Mouse (Mus musculus): Measurements from ENCODE around the gene Gm2115.

Gene Gm2115

DNA sequence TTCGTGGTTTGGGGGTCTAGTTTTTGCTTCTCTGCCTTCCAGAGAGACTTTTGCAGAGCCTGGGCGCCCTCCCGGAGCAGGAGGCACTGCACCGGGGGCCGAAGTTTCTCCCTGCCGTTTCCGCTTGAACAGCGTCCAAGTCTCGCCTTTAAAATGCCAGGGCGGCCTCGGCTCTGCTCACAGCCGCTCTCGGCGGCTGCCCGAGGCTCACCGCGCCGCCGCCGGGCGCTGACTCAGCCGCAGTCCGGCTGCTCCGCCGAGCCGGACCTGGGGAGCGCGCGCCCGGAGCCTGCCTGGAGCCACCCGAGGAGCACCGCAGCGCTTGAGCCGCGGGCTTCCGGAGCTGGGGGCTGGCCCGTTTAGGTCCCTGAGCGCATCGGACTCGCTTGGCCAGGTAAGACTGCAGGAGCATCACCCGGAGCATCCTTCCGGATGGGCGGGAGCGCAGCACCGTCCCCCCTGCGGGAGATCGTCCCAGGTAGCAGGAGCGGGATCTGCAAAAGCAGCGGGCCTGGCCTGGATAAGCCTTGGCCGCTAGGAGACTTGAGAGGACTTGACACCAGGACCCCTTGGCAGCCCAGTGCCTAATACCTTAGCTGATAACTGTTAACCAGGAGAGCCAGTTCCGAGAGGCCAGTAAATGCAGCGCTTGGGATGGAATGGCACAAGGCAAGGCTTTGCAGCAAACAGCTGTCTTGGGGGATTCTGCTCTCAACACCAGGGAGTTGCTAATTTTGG, at the start of gene Gm2115:
Gene Gm2115, plus strand, starts transcription at position 159 of the 738 bp plus-strand sequence.
- peak; percentile 39 for DNase-seq (ENCODE audit: low spot score)

DNA sequence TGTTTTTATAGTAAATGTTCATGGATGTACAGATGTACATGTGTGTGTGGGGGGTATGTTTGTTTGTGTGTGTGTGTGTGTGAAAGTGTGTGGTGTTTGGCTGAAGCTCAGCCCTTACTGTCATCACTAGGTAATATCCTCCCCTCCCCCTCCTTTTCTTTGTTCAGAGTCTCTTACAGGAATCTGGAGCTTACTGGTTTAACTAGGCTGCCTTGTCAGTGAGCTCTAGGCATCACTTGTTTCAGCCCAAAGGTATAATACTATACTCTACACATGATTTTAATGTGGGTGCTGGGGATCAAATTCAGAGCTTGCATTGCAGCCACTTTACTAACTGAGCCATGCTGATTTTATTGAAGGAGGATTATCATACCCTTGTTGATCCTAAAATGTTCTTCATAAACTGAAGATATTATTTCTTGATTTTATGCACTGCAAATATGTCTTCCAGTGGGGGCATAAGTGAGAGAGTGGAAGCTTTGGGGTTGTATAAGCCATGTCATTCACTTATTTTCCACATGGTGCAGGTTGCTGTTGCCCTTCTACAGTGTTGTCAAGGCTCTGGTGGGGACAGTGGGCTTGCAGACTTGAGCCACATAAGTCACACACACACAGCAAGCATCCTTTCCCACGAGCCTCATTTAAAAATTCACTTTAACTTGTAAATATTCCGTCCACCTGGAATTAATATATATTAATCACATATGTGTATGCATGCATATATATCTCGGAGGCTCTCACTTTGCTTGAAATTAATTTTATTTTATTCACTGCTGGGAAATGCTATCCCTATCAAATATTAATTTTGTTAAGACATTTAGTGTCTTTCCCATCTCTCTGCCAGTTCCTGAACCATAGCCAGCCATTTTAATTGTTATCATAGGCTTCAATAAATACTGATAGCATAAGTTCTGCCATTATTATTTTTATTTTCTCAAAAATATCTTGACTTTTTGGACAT, 45.0 kb upstream of the Gm2115 start:
- no peak for DNase-seq (ENCODE audit: low spot score)

DNA sequence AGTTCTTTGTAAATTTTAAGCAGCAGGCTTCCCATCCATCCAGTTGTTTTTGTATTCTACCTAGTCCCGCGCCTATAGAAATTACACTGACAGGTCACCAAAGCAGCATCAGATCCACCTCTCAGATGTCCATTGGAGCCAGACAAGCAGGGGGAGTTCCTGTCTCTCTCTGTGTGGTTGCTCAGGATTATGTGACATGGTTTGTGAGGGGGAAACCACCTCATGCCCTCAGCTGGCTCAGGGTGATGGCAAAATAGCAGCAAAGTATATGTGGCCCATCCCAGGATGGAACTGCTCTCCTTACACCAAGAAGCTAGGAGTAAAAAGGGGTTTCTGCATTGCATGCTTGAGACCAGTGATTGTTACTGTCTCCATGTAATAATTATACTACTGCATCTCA, 42.3 kb upstream of the Gm2115 start:
- DNase-seq (ENCODE audit: low spot score), result no peak

DNA sequence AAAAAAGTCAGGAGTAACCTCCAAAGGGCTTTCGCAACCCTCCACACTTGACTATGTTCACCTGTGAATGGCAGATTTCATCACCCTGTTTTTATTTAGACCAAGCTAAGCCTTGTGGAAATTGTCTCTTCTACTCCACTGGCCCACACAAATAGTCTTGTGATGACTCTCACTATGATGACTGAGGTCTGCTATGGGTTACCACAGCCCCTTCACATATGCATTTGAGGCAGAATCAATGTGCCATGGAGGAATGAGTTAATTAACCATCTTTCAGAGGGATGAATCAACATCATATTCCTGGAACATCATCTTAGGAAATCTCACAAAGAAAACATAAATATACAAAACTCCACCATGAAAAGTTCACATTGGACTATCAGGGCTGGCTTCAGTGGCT, 25.6 kb upstream of the Gm2115 start:
- DNase-seq (ENCODE audit: low spot score), result no peak

DNA sequence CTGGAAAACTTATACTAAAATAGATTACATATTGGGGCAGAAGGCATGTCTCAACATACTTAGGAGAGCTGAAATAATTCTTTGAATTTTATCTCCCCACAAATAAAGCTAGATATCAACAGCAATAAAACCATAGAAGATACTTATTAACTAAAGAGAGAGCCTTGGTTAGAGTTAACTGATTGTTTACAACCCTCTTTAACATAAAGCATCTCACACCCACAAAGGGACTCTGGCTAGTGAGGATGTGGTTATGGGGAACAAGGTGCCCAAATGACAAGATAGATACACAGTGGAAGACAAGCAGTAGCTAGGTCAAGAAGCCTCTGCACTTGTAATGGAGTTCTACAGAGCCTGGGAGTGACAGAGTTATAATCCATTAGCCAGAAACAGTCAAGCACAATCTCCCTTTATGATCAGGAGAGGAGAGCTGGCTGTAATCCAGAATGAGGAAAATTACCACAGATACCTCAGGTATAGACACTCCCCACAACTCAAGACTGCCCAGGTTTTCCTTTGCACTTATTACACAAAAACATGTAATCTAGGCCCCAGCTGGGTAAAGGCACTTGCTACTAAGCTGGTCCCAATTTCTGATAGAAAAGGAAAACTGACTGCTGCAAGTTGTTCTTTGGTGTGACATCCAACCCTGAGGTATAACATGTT, 10.1 kb upstream of the Gm2115 start:
- DNase-seq (ENCODE audit: low spot score), result no peak

DNA sequence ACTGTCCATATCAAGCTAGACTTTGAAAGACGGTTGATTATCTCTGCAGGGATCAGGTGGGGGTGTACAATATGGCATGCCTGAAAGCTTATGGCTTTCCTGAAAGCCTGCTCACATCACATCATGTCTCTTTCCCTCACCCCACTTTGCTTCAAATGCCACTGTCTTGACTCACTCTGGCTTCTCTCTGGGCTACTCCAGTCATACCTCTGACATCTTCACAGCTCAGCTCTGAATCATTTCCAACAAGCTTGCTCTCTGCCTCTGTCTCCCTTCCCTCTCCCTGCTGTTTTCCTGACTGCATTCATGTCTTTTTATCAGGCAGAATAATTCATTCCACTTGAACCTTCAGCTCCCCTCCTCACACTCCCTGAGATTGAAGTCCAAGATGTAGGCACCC, 7.4 kb upstream of the Gm2115 start:
- DNase-seq (ENCODE audit: low spot score), result no peak

DNA sequence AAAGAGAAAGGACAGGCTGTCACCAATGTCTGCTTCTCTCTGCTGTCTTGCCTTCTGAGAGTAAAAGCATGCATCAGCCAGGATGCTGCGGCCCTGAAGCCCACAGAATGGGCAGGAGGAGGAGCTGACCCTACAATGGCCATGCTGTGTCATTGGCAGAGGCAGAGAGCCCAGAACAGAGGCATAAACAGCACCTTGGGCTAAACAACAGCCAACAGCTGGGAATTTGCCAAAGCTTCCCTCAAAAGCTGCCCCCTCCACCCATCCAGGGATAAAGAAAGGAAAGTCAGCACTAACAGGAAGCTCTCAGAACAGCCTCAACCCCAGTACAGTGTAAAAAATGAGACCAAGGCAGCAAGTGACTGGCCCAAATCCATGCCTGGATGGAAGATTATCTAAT, 6.3 kb upstream of the Gm2115 start:
- DNase-seq (ENCODE audit: low spot score), result peak; percentile 48

DNA sequence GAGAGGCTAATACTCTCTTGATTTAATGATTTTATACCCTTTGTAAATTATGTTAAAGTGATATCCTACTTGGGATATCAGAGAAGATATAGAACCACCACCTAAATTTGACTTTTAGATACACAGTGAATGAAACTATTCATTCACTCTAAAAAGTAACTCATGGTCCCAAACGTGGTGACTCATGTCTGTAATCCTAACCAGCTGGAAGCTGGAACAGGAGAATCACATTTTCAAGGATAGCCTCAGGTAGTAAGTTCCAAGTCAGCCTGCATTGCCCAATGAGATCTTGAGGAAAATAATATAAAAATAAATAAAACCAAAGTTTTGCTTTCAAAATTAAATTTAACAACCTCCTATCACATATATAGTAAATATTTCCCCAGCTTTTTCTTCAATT, 2.6 kb upstream of the Gm2115 start:
- no peak for DNase-seq (ENCODE audit: low spot score)

DNA sequence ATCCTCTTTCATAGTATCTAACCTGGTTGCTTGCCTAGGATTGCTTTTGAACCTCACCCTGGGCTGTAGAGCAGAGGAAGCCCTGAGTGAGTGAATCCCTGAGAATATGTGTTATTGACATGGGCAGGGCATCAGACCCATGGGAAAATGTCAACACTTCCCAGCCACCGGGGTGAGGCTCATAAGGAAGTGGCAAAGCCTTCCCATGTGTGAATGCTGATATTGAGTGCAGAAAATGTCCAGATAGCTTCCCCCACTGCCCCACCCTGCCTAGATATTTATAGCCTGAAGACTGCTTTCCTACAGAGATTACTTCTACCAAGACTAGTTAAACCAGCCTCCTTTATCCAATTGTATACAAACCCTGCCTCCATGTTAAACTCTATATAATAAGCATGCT, 4.0 kb downstream of the Gm2115 start:
- DNase-seq (ENCODE audit: low spot score), result no peak

DNA sequence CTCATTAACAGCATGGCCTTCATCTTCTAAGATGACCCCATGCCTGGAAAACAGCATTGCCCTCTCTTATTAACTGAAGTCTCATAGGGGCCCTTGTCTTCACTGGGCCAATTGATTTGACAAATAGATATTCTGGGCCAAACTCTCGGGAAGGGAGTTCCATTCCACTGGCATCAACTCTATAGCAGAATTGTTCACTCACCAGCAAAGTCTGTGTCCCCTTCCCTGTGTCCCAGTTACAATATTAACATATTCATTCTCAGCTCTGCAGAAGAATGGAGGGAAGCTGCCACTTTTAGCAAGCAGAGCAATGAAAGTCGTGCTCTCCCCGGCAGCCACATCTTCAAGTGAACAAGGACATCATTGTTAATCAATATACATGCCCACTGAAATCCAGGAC, 5.9 kb downstream of the Gm2115 start:
- DNase-seq (ENCODE audit: low spot score), result no peak

DNA sequence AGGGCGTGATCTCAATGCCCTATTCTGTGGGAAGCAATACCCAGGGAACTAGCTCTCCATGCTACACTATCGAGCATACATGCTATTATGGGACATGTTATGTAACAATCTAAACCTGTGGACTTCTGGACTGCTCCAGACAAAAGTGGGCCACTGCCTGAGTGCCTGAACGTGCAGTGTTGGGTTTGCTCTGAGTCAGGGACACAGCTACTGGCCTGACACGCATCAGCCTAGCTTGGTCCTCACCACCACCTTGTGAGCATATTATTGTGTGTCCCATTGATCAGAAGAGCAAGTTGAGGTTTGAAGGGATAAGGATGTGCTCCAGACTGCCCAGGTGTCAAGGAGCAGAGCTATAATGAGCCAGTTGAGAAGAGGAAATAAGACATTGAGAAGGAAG, 16.2 kb downstream of the Gm2115 start:
- no peak for DNase-seq (ENCODE audit: low spot score)

DNA sequence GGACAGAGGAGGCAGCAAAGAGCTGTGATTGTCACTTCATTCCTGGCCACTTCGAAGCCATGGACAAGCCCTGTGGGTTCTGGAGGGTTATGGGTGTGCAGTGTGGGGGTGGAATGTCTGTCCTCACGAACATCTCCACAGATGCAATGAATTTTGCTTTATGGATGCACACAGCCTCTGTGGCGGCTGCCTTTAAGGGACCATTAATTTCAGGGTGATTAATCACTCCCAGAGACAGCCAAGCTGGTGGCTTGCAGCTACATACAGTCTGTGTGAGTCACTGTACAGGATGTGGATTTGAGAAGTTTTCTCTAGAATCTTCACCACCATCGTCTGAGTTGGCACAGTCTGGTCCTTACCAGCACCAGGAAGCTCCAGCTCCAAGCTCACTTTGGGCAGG, 17.9 kb downstream of the Gm2115 start:
- no peak for DNase-seq (ENCODE audit: low spot score)

DNA sequence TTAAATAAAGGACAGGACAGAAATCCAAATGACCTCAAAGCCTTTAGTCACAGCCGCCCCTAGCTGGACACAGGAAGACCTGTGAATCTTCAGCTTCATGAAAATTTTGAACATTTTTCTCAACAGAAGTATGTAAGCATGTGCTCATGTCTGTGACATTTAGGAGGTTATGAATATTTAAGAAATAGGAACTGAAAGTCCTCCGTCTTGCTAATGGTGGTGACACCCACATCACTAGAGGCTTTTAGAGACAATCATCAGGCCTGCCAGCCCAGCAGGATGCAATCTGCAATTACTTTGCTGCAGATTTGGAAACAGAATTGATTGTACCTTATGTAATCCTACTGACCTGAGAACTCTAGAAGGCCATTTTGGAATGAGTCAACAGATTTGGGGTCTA, 22.7 kb downstream of the Gm2115 start:
- DNase-seq (ENCODE audit: low spot score), result no peak

DNA sequence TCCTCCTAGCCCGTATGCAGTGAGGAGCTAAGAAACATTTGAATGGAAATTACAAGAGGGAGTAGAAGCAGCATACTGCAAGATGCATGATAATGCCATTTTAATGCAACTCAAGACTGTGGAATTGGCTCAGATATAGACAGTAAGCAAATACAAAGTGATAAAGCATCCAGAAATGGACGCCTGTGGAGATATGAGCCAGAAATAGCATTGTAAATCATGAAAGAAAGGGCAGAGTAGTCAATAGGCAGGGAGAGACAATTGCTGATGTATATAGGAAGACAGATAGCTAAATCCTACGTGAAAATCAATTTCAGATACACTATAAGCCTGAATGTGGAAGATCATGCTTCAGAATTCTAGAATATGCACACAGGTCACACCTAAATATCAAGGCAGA, 26.5 kb downstream of the Gm2115 start:
- DNase-seq (ENCODE audit: low spot score), result no peak

DNA sequence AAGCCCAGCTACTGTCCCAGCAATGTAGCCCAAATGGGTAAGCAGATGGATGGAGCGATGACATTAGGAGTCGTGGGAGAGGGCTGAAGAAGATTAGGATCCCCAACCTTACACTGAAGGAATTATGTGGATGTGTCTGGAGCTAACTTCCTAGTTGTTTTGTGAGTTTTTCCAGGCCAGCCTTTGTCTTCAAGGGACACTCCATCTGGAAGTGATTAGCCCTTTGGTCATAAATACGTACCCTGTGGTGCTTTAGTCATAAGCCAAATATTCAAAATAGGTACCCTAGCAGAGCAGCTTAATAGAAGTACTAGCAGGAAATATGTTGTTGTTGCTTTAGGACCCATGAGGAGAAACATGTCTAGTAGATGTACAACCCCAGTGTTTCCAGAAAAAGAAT, 28.6 kb downstream of the Gm2115 start:
- DNase-seq (ENCODE audit: low spot score), result no peak

DNA sequence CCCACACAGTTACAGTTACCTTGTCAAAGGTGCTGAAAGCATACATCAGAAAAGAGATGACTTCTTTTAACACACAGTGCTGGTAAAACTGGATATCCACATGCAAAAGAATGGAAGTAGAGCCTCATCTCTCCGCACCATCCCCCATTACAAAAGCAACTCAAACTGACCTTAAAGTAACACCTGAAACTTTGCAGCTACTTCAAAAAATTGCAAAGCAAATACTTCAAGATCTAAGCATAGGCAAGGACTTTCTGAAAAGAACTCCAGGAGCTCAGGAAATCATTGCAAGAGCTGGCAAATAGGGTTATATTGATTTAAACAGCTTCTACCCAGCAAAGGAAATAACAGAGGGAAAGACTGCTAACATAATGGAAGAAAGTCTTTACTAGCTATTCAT, 31.7 kb downstream of the Gm2115 start:
- DNase-seq (ENCODE audit: low spot score), result peak; percentile 58

DNA sequence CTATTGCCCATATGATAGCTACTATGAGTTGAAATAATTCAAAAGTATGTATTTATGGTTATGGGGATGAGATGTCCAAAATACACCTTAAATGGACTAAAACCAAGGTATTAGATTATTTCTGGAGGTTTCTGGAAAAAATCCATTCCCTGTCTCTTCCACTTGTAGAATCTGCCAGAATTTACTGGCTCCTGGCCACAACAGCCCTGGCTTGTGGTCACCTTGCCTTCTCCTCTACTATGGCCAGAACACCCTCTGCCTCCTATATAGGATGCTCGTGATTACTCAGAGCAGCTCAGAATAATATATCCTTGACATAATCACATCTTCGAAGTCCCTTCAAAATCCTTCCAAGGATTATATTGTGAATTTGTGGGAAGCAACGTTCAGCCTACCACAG, 35.5 kb downstream of the Gm2115 start:
- no peak for DNase-seq (ENCODE audit: low spot score)

DNA sequence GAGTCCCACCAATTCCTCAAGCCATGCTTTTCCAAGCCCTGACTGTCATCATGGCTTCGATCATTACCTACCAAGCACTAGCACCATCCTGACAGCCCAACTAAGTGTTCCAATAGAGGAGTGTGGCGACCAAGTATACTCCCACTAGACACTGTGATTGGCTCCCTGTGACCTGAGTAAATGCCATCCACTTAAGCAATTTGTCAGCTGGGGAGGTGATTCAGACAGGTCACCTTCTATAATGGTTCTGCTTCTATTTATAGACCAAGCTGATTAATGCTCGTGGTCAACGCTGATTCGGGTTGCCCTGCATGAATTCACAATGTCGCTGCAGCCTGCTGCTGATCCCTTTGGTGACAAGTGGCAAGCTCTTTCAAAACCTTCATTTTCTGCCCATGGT, 37.4 kb downstream of the Gm2115 start:
- no peak for DNase-seq (ENCODE audit: low spot score)

DNA sequence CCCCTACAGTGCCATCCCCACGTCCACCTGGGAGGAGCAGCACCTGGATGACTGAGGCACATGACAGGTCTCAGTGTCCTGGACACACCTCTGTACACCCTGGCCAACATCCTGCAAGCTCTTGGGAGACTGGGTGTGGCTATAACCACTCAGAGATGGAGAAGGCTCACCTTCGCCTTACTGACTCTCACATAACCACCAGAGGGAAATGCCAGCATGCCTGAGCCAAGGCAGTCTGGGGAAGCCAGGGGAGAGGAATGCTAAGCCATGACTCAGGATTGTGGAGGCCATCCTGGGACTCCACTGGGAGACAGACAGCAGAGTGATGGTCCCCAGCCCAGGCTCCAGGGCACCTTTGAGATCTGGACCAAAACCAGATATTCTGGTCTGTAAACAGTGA, 48.3 kb downstream of the Gm2115 start:
- DNase-seq (ENCODE audit: low spot score), result no peak

DNA sequence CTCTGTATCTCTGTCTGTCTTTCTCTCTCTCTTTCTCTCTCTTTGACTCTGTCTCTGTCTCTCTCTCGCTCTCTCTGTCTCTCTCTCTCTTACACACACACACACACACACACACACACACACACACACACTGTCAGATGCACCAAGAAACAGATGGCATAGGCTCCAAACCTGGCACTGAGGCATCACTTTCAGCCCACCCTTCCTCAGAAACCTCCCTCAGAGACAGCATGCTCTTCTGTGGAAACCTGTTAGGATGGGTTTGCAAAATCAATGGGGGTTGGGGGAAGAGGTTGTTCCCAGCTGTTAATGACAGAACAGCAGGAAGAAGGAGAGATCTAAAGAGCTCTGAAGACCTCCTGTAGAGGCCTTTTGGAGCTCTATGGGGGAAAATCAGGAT, 50.1 kb downstream of the Gm2115 start:
- no peak for DNase-seq (ENCODE audit: low spot score)

DNA sequence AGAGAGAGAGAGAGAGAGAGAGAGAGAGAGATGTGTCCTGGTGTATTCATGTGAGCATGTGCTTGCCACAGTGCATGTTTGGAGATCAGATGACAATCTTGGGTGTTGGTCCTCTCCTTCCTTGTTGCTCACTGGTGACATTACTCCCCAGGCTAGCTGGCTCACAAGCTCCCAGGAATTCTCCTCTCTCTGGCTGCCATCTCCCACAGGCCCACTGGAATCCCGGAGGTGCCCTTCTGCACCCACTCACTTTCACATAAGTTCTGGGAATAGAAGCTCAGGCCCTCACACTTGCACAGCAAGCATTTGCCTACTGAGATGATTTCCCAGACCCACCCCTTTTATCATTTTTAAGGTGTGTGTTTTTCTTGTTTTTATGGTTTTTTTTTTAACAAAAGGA, 51.0 kb downstream of the Gm2115 start:
- DNase-seq (ENCODE audit: low spot score), result no peak

DNA sequence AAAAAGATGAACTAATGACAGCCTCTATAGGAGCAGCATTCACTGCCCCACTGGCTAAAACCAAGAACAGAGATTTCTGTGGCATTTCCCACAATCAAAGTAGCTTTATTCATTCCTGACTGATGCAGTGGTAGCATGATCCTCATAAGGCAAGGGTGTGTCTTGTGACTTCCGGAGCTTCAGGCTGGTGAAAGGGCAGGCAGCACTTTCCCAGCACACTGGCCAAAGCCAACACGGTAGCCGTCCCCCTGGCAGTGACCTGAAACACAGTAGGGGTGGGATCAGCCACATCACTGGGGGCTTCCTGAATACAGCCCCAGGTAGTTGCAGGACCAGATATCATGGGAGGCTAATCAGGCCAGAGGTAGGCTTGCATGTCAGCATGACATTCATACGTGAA, 56.3 kb downstream of the Gm2115 start:
- no peak for DNase-seq (ENCODE audit: low spot score)
